Mouse (Mus musculus): ENCODE measurements around the gene Sag.

GRCm38 (mm10) chr1:87825281-87825680 is 21.8 kb downstream of the Sag start:
- no peak for TF ChIP-seq CTCF (IDR thresholded peaks at IDR 0.05; ENCODE audit: low read depth, low read length)
- TF ChIP-seq POLR2A (IDR thresholded peaks at IDR 0.05; ENCODE audit: extremely low read depth, insufficient read depth, low read length) = no peak

All from liver, adult 2 months (tissue).